Mouse (Mus musculus) WW6 (cell line): ENCODE results near the gene Calcoco2.

Source experiments
- DNase-seq: peaks from one replicate; pipeline ENCODE4 v3.0.0-alpha.2; 2013; ENCODE audit warnings: low read depth, low spot score

Calcoco2 gene

DNA sequence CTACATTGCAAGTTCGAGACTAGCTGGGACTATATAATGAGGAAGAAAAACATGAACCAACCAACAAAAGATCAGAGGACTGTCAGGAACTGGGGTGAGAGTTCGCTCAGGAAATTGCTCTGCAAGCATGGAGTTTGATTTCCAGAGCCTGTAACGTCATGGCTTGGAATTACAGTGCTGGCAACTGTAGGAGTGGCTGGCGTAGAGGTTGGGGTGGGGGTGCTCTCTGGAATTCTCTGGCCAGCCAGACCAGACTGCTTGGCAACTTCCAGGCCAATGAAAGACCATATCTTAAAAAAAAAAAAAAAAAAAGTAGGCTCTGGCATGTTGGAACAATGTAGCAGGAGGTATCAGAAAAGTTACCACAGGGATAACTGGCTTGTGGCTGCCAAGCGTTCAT lies 31.0 kb downstream of the Calcoco2 start:
- no peak for DNase-seq

GRCm38 (mm10) chr11:96076221-96077105 lies 35.3 kb downstream of the Calcoco2 start:
- DNase-seq: no peak

GRCm38 (mm10) chr11:96075509-96076220 lies 36.1 kb downstream of the Calcoco2 start, which contains the start of gene Atp5g1:
Gene Atp5g1, minus strand, starts transcription at chr11:96075670.
- DNase-seq: peak; percentile 100

DNA sequence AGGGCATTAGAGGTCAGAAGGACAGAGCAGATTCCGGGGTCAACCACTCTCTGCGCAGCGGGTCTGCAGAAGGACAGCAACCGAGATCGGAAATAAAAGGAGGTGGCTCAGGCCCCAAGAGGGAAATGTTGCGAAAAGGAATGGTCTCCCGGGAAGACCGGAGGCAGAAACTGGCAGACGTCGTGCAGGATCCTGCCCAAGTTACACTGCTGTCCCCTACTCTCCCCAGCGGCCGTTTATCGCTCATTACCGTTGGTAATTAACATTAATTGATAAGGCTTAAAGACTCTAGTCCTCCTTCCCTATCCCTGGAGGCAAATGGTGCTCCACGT lies 36.6 kb downstream of the Calcoco2 start:
- DNase-seq: no peak

DNA sequence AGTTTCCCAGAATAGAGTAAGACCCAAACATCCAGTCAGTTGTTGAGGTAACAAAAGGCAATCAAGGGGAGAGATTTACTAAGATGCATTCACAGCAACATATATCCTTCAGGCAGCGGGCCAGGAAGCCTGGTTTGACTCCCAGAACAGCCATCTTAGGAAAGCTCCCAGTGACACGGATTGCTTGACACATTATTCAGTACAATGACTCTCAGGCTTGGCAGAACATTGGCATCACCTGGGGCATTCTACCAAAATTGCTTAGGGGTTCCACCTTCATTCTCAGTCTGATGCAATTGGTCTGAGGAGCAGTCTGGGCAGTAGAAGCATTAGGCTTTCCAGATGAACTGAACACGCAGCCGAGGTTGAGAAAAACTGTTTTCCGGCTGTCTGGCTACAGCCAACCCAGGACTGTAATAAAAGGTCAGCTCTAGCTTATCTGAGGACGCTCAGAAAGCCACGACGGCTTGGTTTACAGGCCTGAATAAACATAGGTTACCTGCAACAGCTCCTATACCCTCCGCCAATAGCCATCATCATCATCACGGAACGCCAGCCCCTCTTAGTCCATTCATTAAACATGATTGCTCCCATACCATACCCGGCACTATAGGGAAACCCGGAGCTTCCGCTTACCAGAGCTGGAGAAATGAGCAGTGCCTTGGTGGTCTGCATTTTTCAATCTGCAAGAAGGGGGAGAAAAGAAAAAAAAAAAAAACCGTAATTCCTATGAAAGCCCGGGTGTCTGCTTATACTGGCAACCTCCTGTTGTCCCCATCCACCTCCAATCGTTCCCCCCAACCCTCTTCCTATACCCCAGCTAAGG lies 37.2 kb downstream of the Calcoco2 start:
- no peak for DNase-seq

DNA sequence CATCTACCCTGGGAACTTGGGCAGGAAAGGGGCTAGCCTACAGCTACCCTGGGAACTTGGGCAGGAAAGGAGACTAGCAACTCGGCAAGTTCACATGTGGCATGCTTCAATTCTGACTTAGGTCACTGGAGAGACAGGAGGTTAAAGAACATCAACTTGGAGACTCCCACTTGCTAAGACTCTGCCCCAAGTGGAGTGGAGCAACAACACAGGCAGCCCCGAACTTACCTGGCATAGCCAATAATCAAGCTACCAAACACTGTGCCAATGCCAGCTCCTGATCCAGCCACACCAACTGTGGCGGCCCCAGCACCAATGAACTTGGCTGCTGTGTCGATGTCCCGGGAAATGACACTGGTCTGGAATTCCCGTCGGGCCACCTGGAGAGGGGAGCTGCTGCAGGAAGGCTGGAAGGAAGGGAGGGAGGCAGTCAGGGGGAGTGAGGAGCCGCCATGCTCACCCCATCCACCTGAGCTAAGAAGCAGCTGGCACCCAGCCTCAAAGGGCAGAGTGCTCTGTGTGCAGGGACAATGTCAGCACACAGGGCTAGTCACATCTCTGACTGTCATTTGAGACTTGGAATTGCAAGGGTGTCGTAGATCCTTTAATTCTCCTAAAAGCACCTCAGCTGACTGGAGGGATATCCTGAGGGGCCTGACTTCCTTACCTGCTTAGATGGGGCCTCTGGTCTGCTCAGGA lies 38.3 kb downstream of the Calcoco2 start:
- DNase-seq: no peak

DNA sequence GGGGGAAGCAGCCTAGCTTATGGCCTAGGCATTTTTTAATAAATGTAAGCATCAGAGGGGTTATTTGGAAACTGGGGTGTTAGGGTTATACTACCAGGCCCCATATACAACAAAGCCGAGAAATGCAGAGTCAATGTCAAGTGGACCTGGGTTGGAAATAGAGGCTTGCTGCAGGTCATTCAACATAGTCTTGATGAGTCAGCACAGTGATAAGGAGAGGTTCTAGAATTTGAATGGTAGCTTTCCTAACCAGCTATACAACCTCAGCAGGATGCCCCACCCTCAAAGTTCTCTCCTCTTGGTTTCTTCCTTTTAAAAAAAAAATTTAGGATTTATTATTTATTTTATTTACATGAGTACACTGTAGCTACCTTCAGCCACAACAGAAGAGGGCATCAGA lies 40.8 kb downstream of the Calcoco2 start:
- DNase-seq: no peak

- no peak for DNase-seq
Measured at GRCm38 (mm10) chr11:96070353-96070752, 41.4 kb downstream of the Calcoco2 start.

- no peak for DNase-seq
Measured at GRCm38 (mm10) chr11:96068231-96068630, 43.5 kb downstream of the Calcoco2 start.

GRCm38 (mm10) chr11:96065215-96065911 lies 46.4 kb downstream of the Calcoco2 start, which contains the start of gene Ube2z:
Gene Ube2z, minus strand, starts transcription at chr11:96065388.
- DNase-seq: peak; percentile 87

GRCm38 (mm10) chr11:96064521-96065214 lies 47.1 kb downstream of the Calcoco2 start:
- peak; percentile 84 for DNase-seq

DNA sequence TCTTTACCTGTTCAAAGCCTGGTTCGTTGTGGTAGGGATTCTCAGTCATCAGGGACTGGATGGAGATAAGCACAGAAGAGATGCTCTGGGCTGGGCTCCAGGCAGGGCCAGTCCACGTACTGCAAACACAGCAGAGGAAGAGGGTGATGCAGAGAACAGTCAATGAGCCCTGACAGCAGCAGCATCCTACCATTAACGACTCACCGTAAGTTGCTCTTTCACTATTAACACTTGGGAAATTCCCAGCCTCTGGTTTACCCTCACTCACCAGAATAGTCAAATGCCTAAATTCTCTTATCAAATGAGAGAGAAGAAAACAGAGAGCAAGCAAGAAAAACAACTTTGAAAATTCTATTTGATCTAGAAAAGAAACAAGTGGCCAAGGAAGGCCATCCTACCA lies 53.5 kb downstream of the Calcoco2 start:
- no peak for DNase-seq

GRCm38 (mm10) chr11:96050854-96051253 lies 60.9 kb downstream of the Calcoco2 start:
- DNase-seq: no peak

DNA sequence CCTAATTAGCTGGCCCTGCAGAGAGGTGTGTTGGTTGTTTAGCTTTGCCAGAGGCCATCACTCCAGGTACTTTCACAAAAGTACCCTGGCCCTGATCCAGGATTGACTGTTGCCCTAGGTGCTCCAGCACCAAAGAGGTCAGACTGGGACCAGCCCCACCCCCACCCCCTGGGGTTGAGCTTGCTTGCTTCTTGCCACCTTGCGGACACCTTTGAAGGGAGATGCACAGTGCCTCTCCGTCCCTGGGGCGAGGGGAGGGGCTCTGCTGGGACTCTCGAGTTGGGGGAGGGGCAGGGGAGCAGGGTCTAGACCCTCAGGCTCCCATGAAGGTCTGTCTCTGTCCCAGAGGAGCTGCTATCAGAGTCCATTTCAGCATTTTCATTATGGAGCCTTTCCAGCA lies 61.8 kb downstream of the Calcoco2 start:
- DNase-seq: no peak
